Mouse (Mus musculus) testis, adult 2 months (tissue): Measurements from ENCODE around the gene Cecr2.

Experiments used
- CTCF ChIP-seq: fragments of 200-500 bp; IDR thresholded peaks from 2 replicates; pipeline ENCODE4 v1.5.1; 2012; ENCODE audit warnings: low read depth, mild to moderate bottlenecking, inconsistent platforms, low read length, moderate library complexity; ENCODE audit not compliant: control insufficient read depth, insufficient read depth, insufficient replicate concordance
- POLR2A ChIP-seq: fragments of 200-500 bp; IDR thresholded peaks from 2 replicates; pipeline ENCODE4 v1.6.1; 2012; ENCODE audit warnings: low read depth, mild to moderate bottlenecking, inconsistent platforms, low read length, moderate library complexity; ENCODE audit not compliant: control insufficient read depth

DNA sequence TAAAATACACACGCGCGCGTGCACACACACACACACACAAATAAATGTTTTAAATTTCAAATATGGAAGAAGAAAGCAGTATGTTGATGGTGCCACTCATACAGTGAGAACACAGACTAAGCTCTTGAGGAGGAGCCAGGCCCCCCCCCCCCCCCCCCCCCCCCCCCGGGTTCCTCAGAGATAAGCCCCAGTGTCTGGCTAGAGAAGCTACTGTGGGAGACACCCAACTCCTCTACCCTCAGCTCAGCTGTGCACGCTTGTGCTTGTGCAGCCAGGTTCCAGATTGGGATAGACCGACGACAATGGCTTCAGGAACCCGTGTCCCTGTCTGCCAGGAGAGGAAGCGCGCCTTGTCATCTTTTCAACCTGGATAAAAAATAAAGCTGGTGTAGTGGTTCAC lies 124.0 kb downstream of the Cecr2 start:
- no peak for TF ChIP-seq CTCF
- TF ChIP-seq POLR2A = no peak
